Mouse (Mus musculus): ENCODE measurements around the gene Prss2.
"Not testable (repeated sequence)": the region's sequence is repeated elsewhere in the genome, so short reads cannot be mapped to it uniquely, and the experiment has no call there.

Prss2 gene

GRCm38 (mm10) chr6:41554295-41555169, 32.9 kb downstream of the Prss2 start:
- DNase-seq (ENCODE audit: low spot score in 2 of 2) = no peak

GRCm38 (mm10) chr6:41556389-41556788, 34.8 kb downstream of the Prss2 start:
- DNase-seq (ENCODE audit: low spot score in 2 of 2) = no peak

- DNase-seq (ENCODE audit: low spot score in 2 of 2) = no peak
These were observed 35.9 kb downstream of the Prss2 start for GRCm38 (mm10) chr6:41557468-41557867.

- DNase-seq (ENCODE audit: low spot score in 2 of 2) = no peak
These were observed 36.7 kb downstream of the Prss2 start for GRCm38 (mm10) chr6:41558271-41558670.

GRCm38 (mm10) chr6:41559331-41559730, 37.7 kb downstream of the Prss2 start:
- DNase-seq (ENCODE audit: low spot score in 2 of 2) = no peak

- no peak for DNase-seq (ENCODE audit: low spot score in 2 of 2)
These were observed 38.7 kb downstream of the Prss2 start for GRCm38 (mm10) chr6:41560273-41560672.

- no peak for DNase-seq (ENCODE audit: low spot score in 2 of 2)
These were observed 41.0 kb downstream of the Prss2 start for GRCm38 (mm10) chr6:41562598-41562997.

- DNase-seq (ENCODE audit: low spot score in 2 of 2) = not testable (repeated sequence)
These were observed 41.7 kb downstream of the Prss2 start for GRCm38 (mm10) chr6:41563104-41563951.

GRCm38 (mm10) chr6:41565261-41565660, 43.7 kb downstream of the Prss2 start:
- DNase-seq (ENCODE audit: low spot score in 2 of 2) = no peak

GRCm38 (mm10) chr6:41566965-41567364, 45.4 kb downstream of the Prss2 start:
- no peak for DNase-seq (ENCODE audit: low spot score in 2 of 2)

- no peak for DNase-seq (ENCODE audit: low spot score in 2 of 2)
These were observed 47.5 kb downstream of the Prss2 start for GRCm38 (mm10) chr6:41569078-41569477.
